Mouse (Mus musculus): ENCODE results near the gene Uqcr10. TPM values are rescaled to one million over a fixed set of nuclear protein-coding genes. Genes with fewer than 3 reads are reported as not detected.
"Not testable (repeated sequence)": the region's sequence is repeated elsewhere in the genome, so short reads cannot be mapped to it uniquely, and the experiment has no call there.

Uqcr10 gene
- total RNA-seq, 4 experiments from 2014 or later: 1,379 to 1,599 (median 1,505) TPM

DNA sequence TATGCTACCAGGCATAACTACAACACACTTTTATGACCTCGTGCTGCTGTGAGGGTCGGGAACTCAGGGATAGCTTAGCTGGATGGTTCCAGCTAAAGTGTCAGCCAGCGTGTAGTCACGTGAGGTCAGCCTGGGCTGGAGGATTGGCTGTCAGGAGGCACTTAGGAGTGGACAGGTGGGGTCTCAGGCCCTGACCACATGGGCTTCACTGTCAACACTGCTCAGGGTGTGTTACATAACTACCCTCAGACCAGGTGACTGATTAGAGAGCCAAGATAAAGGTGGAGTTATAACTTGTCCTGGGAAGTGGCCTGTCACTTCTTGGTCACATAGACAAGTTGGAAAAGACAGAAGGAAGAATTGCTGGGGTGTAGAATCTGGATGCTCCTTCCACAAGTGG lies 11.5 kb upstream of the Uqcr10 start:
- no peak for DNase-seq (ENCODE audit: low spot score)

DNA sequence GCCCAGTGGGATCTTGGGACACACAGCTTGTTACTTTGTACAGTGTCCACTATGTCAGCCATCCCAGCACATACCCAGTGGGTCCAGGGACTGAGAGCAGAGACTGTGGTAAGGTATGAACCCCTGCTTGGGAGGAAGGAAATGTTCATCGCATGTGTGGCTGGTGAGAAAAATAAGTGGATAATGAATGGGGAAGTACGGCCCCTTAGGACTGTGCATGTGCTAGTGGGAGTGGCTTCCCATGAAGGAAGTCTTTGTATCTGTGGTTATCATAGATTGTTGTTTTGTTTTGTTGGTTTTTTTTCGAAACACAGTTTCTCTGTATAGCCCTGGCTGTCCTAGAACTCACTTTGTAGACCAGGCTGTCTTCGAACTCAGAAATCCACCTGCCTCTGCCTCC lies 10.6 kb upstream of the Uqcr10 start:
- no peak for DNase-seq (ENCODE audit: low spot score)

GRCm38 (mm10) chr11:4712822-4713221 lies 8.7 kb upstream of the Uqcr10 start:
- no peak for DNase-seq (ENCODE audit: low spot score)

DNA sequence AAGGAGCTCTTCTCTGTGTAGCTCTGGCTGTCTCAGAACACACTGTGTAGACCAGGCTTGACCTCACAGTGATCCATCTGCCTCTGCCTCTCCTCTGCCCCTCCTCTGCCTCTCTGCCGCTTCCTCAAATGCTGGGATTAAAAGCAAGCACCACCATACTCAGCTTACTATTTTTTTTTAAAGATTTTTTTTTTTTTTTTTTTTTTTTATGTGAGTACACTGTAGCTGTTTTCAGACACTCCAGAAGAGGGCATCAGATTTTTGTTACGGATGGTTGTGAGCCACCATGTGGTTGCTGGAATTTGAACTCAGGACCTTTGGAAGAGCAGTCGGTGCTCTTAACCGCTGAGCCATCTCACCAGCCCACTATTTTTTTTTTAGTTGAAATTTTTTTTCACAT lies 6.0 kb upstream of the Uqcr10 start:
- DNase-seq (ENCODE audit: low spot score): not testable (repeated sequence)

- DNase-seq (ENCODE audit: low spot score): no peak
These were observed 1.0 kb upstream of the Uqcr10 start for GRCm38 (mm10) chr11:4705178-4705577.

- no peak for DNase-seq (ENCODE audit: low spot score)
These were observed 462 bp downstream of the Uqcr10 start for GRCm38 (mm10) chr11:4703688-4704071.

- no peak for DNase-seq (ENCODE audit: low spot score)
These were observed 3.4 kb downstream of the Uqcr10 start for GRCm38 (mm10) chr11:4700726-4701125.

GRCm38 (mm10) chr11:4697043-4697983 lies 6.8 kb downstream of the Uqcr10 start:
- DNase-seq (ENCODE audit: low spot score): peak; percentile 60

GRCm38 (mm10) chr11:4692162-4692561 lies 12.0 kb downstream of the Uqcr10 start:
- DNase-seq (ENCODE audit: low spot score): no peak

GRCm38 (mm10) chr11:4691213-4691612 lies 12.9 kb downstream of the Uqcr10 start:
- no peak for DNase-seq (ENCODE audit: low spot score)

DNA sequence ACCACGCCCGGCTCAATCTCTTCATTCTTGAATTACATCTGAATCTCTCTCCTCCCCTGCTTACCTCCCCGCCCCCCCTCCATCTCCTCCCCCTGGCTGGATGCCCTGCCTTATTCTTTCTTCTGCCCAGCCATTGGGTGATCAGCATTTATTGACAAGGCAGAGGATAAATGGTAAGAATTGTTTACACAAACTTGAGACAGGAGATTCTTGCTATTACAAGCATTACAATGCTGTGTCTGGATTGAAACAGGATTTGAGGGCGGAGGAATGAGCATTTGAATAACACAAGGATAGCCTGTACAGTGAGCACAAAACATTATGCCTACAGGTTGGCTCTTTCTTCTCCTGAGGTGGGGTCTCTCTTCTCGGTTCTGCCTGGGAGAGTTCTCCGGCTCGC lies 13.8 kb downstream of the Uqcr10 start:
- no peak for DNase-seq (ENCODE audit: low spot score)

GRCm38 (mm10) chr11:4688632-4689380 lies 15.3 kb downstream of the Uqcr10 start:
- DNase-seq (ENCODE audit: low spot score): no peak

DNA sequence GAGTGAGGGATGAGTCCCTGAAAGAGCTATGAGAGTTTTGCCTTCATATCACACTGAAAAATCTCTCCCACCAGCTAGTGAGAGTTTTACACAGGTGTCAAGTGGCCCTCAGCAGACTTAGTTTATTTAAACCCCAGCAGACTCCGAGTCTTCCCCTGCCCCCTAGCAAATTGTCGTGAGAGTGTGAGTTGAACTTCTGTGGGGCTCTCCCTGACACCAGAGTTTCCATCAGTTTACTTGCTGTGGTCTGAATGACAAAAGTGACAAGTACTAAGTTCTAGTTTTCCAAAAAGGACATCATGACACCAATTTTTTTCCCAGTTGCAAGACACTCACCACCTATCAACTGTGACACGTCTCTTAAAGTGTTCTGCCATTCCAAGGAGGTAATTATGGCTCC lies 16.3 kb downstream of the Uqcr10 start:
- no peak for DNase-seq (ENCODE audit: low spot score)

- no peak for DNase-seq (ENCODE audit: low spot score)
These were observed 17.1 kb downstream of the Uqcr10 start for GRCm38 (mm10) chr11:4687027-4687426.

- no peak for DNase-seq (ENCODE audit: low spot score)
These were observed 18.6 kb downstream of the Uqcr10 start for GRCm38 (mm10) chr11:4685510-4685909.

GRCm38 (mm10) chr11:4685071-4685470 lies 19.1 kb downstream of the Uqcr10 start:
- DNase-seq (ENCODE audit: low spot score): no peak

DNA sequence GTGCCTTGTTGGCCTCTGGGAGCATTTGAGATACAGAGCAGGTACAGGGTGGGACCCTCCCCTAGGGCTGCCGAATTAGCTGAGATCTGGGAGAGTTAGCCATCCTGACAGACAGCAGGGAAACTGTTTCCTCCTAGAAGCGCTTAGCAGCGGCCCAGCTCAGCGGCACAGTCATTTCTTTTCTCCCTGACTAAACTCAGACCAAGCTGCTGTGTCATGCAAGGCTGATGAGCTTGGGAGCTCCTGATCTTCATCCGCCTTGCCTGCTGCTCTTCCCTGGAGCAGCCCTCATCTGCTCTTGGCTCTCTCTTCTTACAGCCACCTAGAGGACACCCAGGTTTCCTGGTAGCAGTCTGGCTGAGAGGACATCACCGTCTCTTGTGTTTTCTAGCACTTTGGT lies 20.0 kb downstream of the Uqcr10 start:
- no peak for DNase-seq (ENCODE audit: low spot score)

DNA sequence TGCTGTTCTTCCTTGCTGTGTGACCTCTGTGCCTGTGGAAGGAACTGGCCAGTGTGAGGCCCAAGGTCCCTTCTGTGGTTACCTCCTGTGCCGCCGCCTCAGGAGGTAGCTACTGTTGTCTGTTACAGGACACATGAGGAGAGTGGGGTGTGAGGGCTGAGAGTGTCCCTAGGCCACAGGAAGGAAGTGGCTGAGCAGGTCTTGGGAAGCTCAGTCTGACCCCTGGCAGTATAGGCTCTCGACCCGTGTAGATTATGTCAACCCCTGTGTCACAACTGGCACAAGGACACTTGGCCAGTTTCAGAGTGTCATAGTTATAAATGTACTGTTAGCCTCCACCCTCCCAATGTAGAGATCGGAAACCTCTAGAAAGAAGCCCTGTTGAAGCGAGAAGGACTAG lies 20.6 kb downstream of the Uqcr10 start:
- no peak for DNase-seq (ENCODE audit: low spot score)

GRCm38 (mm10) chr11:4680126-4680525 lies 24.0 kb downstream of the Uqcr10 start:
- DNase-seq (ENCODE audit: low spot score): no peak

GRCm38 (mm10) chr11:4679441-4679832 lies 24.7 kb downstream of the Uqcr10 start:
- DNase-seq (ENCODE audit: low spot score): no peak

DNA sequence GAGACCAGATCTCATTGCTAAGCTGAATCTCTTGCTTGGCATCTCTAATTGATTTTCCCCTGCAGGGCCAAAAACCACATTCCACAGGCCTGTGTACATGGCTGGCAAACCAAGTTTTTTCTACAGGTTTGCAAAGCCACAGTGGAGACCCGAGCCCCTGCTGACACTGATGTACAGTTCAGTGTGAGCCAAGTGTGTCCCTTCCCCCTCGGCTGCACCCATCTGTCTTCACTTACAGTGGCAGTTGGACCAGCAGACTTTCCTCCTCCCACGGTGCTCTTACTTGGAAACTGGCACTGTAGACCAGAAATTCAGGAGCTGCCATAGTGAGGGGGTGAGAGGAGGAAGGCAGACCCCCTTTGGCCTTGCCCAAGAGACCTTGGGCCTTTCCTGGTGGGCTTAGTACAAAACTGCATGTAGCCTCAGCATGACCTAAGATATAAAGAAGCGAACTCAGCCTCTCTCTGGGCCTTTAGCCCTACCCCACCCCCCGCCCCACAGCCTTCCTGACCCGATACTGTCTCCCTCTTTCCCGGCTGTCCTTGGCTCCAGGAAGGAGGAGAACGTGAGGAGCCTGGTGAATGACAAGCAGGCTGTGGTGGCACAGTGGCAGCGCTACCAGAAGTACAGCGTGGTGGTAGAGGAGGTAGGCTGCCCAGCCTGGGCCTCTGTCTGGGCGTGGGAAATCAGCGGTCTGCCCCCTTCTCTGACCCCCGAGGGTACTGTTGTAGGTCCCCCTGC lies 25.3 kb downstream of the Uqcr10 start:
- DNase-seq (ENCODE audit: low spot score): no peak

DNA sequence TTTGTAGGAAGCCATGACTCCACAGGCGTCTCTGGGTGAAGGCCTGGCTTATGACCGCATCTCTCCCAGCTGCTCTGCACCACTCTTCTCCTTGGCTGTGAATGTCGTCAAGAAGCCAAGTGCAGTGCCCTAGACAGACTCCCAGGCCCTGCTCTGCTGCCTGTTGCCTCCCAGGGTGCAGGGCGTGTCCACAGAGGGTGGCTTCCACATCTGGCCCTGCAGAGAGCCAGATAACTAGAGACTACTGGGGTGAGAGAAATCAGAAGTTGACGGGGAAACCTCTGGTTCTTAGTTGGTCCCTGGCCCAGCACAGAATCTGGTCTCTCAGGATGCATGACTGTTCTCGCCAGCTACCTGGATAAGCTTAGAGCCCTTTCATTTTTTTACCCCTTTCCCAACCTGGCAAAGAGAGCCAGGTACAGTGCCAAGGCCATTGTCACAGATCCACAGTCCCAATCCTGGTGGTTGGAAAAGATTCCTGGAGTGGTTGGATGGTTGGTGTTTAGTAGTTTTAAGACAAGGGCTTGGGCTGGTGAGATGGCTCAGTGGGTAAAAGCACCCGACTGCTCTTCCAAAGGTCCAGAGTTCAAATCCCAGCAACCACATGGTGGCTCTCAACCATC lies 26.8 kb downstream of the Uqcr10 start:
- no peak for DNase-seq (ENCODE audit: low spot score)
